Mouse (Mus musculus) liver, embryonic 15.5 days (tissue): Measurements from ENCODE around the gene Mvb12a. TPM values are rescaled to one million over a fixed set of nuclear protein-coding genes. Genes with fewer than 3 reads are reported as not detected.

Experiments
- ATAC-seq: fragments of 200-750 bp; cut with Nextera tagmentation; 2 replicates; pipeline ENCODE4 v1.8.0; 2017; ENCODE audit warnings: moderate number of reproducible peaks, mild to moderate bottlenecking, moderate library complexity; ENCODE audit not compliant: insufficient read depth
- H3K27ac ChIP-seq: fragments of 300-500 bp; sonication (generic); replicated peaks from 2 replicates; pipeline ENCODE4 v1.5.1; 2015; ENCODE audit warnings: mild to moderate bottlenecking, inconsistent platforms
- H3K27me3 ChIP-seq: fragments of 300-500 bp; sonication (generic); 2 replicates; pipeline ENCODE4 v1.6.1; 2015; ENCODE audit warnings: mild to moderate bottlenecking, inconsistent platforms
- H3K36me3 ChIP-seq: fragments of 300-500 bp; sonication (generic); replicated peaks from 2 replicates; pipeline ENCODE4 v1.6.1; 2015; ENCODE audit warnings: moderate library complexity, mild to moderate bottlenecking, inconsistent platforms
- H3K4me1 ChIP-seq: fragments of 300-500 bp; sonication (generic); replicated peaks from 2 replicates; pipeline ENCODE4 v1.6.1; 2015; ENCODE audit warnings: inconsistent platforms
- H3K4me2 ChIP-seq: fragments of 300-500 bp; sonication (generic); 2 replicates; pipeline ENCODE4 v1.6.1; 2015; ENCODE audit warnings: moderate library complexity, mild to moderate bottlenecking, inconsistent platforms
- H3K4me3 ChIP-seq: fragments of 300-500 bp; sonication (generic); replicated peaks from 2 replicates; pipeline ENCODE4 v1.5.1; 2015; ENCODE audit warnings: mild to moderate bottlenecking, inconsistent platforms
- H3K9ac ChIP-seq: fragments of 300-500 bp; sonication (generic); 2 replicates; pipeline ENCODE4 v1.6.1; 2015; ENCODE audit warnings: moderate library complexity, mild to moderate bottlenecking, inconsistent platforms
- H3K9me3 ChIP-seq: fragments of 300-500 bp; sonication (generic); replicated peaks from 2 replicates; pipeline ENCODE4 v1.6.1; 2016; ENCODE audit warnings: inconsistent platforms
- WGBS: fragments of 180-500 bp; shearing (Covaris S2); methylation state at CpG from one replicate; pipeline ENCODE4 v1.1.7; 2015; ENCODE audit warnings: mixed read lengths; ENCODE audit not compliant: insufficient replicate concordance; 5-methylcytosine and 5-hydroxymethylcytosine counted together
- polyA plus RNA-seq: library from polyadenylated mRNA; unstranded; fragments of >200 nt; fragmentation: Nextera tagmentation; extraction: Ambion mirVana; gene quantifications from 2 replicates; pipeline ENCODE4 v1.2.1, GENCODE M21; 2015

The Mvb12a gene
- polyA plus RNA-seq, 1 experiment from 2014 or later: 31.6 TPM

- Histone ChIP-seq H3K27me3 (no peaks in the 10 kb centered on the region), H3K9ac (no peak overlapping the region), H3K4me3 (no peak overlapping the region), H3K27ac (no peak overlapping the region), H3K36me3 (no peaks in the 10 kb centered on the region), H3K4me2 (no peak overlapping the region), H3K9me3 (no peaks in the 10 kb centered on the region), H3K4me1 (no peaks in the 10 kb centered on the region)
- ATAC-seq: no peak
- WGBS: 50% methylated on average over 1 of the region's 1 CpGs
Measured at GRCm38 (mm10) chr8:71579009-71579408, 36.3 kb downstream of the Mvb12a start.

GRCm38 (mm10) chr8:71579476-71579875 is 36.8 kb downstream of the Mvb12a start:
- no peak overlapping the region for H3K4me2 ChIP-seq
- H3K36me3 ChIP-seq: no peaks in the 10 kb centered on the region
- no peaks in the 10 kb centered on the region for H3K4me1 ChIP-seq
- no peak overlapping the region for H3K4me3 ChIP-seq
- WGBS: 78% methylated on average over 14 of the region's 14 CpGs
- H3K27me3 ChIP-seq: no peaks in the 10 kb centered on the region
- H3K9me3 ChIP-seq: no peaks in the 10 kb centered on the region
- H3K9ac ChIP-seq: no peak overlapping the region
- no peak for ATAC-seq
- no peak overlapping the region for H3K27ac ChIP-seq

DNA sequence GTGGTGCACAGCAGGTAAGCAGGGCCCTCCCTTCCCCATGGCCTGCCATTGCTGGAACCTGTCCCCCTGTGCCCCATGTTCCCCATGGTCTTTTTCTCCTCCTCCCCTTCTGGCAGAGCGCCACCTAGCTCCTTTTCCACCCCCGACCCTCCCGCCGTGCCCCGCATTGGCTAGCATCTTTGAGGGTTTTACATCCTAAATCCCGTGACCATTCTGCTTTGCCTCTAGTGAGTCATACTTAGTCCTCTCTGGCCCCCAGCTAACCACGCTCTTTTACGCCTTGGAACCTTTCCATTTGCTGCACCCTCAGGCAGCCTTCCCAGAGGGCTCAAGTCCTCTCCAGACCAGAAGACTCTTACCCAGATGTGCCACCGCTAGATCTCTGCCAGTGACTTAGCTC is 37.5 kb downstream of the Mvb12a start:
- Histone ChIP-seq H3K36me3 (no peaks in the 10 kb centered on the region), H3K9ac (no peak overlapping the region), H3K9me3 (no peaks in the 10 kb centered on the region), H3K4me3 (no peak overlapping the region), H3K4me2 (no peak overlapping the region), H3K27me3 (no peaks in the 10 kb centered on the region), H3K4me1 (no peaks in the 10 kb centered on the region), H3K27ac (no peak overlapping the region)
- ATAC-seq: no peak
- 69% methylated on average over 9 of the region's 9 CpGs for WGBS

- ATAC-seq: no peak
- Histone ChIP-seq H3K27ac (no peak overlapping the region), H3K4me3 (no peak overlapping the region), H3K4me2 (no peak overlapping the region), H3K9ac (no peak overlapping the region), H3K36me3 (no peaks in the 10 kb centered on the region), H3K27me3 (no peaks in the 10 kb centered on the region), H3K4me1 (peaks cover 17% of the 10 kb centered on the region), H3K9me3 (no peaks in the 10 kb centered on the region)
- WGBS: 55% methylated on average over 2 of the region's 2 CpGs
Measured at GRCm38 (mm10) chr8:71586891-71587290, 44.2 kb downstream of the Mvb12a start.

GRCm38 (mm10) chr8:71588762-71589161 is 46.0 kb downstream of the Mvb12a start:
- H3K27me3 ChIP-seq: no peaks in the 10 kb centered on the region
- no peak for ATAC-seq
- no peak overlapping the region for H3K4me2 ChIP-seq
- 68% methylated on average over 3 of the region's 3 CpGs for WGBS
- H3K4me1 ChIP-seq: peaks cover 35% of the 10 kb centered on the region
- no peaks in the 10 kb centered on the region for H3K9me3 ChIP-seq
- no peak overlapping the region for H3K9ac ChIP-seq
- no peak overlapping the region for H3K4me3 ChIP-seq
- no peaks in the 10 kb centered on the region for H3K36me3 ChIP-seq
- H3K27ac ChIP-seq: no peak overlapping the region

DNA sequence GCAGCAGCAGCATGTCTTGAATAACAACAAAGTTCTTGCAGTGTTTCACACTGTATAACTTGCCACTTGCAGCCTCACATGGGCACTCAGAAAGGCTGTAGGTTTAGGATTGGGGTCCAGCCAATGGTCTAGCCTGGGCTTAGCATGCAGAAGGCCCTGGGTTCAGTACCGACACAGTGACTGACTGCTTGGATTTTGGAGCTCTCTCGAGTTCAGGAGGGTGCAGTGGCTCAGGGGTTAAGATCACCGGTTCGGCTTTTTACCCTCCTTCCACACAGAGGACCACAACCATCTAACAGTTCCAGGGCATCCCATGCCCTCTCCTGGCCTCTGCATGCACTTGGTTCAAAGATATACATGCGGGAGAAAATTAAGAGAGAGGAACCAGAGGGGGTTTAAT is 48.3 kb downstream of the Mvb12a start:
- WGBS: 17% methylated on average over 5 of the region's 5 CpGs
- Histone ChIP-seq H3K4me1 (peaks cover 45% of the 10 kb centered on the region), H3K27ac (peak overlapping the region; percentile 91), H3K9me3 (no peaks in the 10 kb centered on the region), H3K36me3 (no peaks in the 10 kb centered on the region; the same call in 1 of the 2 replicates), H3K4me2 (peak overlapping the region; percentile 98), H3K4me3 (peak overlapping the region; percentile 67), H3K27me3 (no peaks in the 10 kb centered on the region), H3K9ac (peak overlapping the region; percentile 78)
- no peak for ATAC-seq

DNA sequence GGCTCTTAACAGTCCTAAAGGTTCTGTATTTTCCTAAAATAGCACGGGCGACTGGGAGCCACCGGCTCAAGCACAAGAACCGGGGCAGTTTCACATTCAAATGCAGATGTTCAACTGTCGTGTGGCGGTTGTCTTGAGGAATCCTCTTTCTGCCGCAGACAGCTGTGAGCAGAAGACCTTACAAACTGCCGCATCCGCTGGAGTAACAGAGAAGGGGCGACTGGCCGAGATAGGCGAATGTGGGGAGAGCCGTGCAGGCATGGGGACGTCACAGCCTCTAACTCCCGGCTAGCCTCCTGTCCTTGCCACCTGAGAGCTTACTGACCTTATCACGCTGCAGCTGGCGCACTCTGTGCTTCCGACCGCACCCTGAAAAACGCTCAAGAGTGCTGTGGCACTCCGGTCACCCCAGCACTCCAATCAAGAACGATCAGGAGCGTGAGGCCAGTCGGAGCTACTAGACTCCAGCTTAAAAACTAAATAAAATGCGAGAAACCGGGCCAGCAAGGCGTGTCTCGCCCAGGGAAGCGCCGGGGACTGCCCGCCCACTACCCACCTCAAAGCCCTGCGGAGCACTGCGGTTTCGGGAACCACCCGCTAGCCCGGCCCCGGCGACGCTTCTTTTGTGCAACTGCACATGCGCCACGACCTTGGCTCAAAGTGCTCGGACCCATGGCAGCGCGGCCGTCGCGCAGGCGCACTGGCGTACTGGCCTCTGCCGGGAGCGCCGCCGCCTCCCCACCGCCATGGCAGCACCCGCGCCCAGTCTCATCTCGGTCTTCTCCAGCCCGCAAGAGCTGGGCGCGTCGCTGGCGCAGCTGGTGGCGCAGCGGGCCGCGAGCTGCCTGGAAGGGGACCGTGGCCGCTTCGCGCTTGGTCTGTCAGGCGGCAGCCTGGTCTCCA is 49.0 kb downstream of the Mvb12a start, which contains the start of gene Pgls:
Pgls (plus strand) TSS at position 706 of the 903 bp plus-strand sequence.
- no peaks in the 10 kb centered on the region for H3K27me3 ChIP-seq
- 0% methylated on average over 71 of the region's 71 CpGs for WGBS

DNA sequence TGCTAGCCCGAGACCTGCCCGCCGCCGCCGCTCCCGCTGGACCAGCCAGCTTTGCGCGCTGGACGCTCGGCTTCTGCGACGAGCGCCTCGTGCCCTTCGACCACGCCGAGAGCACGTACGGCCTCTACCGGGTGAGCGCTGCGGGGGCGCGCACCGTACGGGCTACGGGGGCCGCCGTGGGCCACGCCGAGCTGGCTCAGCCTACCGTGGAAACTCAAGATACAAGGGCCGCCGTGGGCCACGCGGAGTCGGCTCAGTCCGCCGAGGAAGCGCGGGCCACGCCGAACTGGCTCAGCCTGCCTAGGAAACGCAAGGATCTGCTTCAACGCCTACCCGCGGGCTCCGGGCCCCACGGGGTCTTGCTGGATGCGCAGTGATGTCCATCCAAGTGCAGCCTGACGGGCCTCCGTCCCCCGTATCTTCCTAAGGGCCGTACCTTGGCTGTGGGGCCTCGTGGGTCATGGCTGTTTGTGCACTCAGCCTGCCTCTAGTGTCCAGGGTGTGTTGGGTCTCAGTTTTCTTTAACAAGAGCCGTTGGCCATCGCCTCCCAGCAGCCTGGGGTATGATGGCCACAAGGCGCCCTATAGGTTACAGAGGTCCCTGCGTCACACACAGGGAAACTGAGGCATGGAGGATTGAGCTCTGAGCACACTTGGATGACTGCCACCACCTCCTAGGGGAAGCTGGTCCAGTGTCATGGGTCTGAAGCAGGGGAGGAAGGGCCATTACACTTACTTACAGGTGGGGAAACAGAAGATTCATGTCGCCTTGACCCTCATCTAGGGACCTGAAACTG is 49.9 kb downstream of the Mvb12a start:
- 3% methylated on average over 60 of the region's 60 CpGs for WGBS
- Histone ChIP-seq H3K4me1 (peaks cover 57% of the 10 kb centered on the region), H3K27me3 (no peaks in the 10 kb centered on the region), H3K9ac (peak overlapping the region; percentile 78), H3K27ac (peak overlapping the region; percentile 91), H3K4me2 (peak overlapping the region; percentile 98), H3K4me3 (peak overlapping the region; percentile 67), H3K36me3 (no peaks in the 10 kb centered on the region; the same call in 1 of the 2 replicates), H3K9me3 (no peaks in the 10 kb centered on the region)
- peak; percentile 41 for ATAC-seq

More for the DNA sequence above, 49.0 kb downstream of the Mvb12a start, which contains the start of gene Pgls:
- H3K4me3 ChIP-seq: peak within 1 kb of the TSS; percentile 67
- H3K4me1 ChIP-seq: peaks cover 52% of the 10 kb centered on the region
- peak within 1 kb of the TSS; percentile 91 for H3K27ac ChIP-seq
- no peaks in the 10 kb centered on the region for H3K9me3 ChIP-seq
- H3K4me2 ChIP-seq: peak within 1 kb of the TSS; percentile 98
- ATAC-seq: peak; percentile 85
- H3K36me3 ChIP-seq: no peaks in the 10 kb centered on the region; the same call in 1 of the 2 replicates
- peak within 1 kb of the TSS; percentile 78 for H3K9ac ChIP-seq

- peak overlapping the region; percentile 98 for H3K4me2 ChIP-seq
- H3K27me3 ChIP-seq: no peaks in the 10 kb centered on the region
- no peak for ATAC-seq
- no peaks in the 10 kb centered on the region; the same call in 1 of the 2 replicates for H3K36me3 ChIP-seq
- H3K9me3 ChIP-seq: no peaks in the 10 kb centered on the region
- no peak overlapping the region for H3K9ac ChIP-seq
- no peak overlapping the region; the same call in 1 of the 2 replicates for H3K27ac ChIP-seq
- H3K4me3 ChIP-seq: peak overlapping the region; percentile 67; the same call in 1 of the 2 replicates
- WGBS: 81% methylated on average over 8 of the region's 8 CpGs
- H3K4me1 ChIP-seq: peaks cover 57% of the 10 kb centered on the region
Measured at GRCm38 (mm10) chr8:71593556-71594323, 51.0 kb downstream of the Mvb12a start.

- H3K27ac ChIP-seq: no peak overlapping the region
- H3K27me3 ChIP-seq: no peaks in the 10 kb centered on the region
- H3K36me3 ChIP-seq: no peaks in the 10 kb centered on the region; the same call in 1 of the 2 replicates
- no peak overlapping the region for H3K4me2 ChIP-seq
- 73% methylated on average over 4 of the region's 4 CpGs for WGBS
- H3K4me3 ChIP-seq: no peak overlapping the region
- H3K4me1 ChIP-seq: peaks cover 57% of the 10 kb centered on the region
- no peak for ATAC-seq
- no peaks in the 10 kb centered on the region for H3K9me3 ChIP-seq
- no peak overlapping the region for H3K9ac ChIP-seq
Measured at GRCm38 (mm10) chr8:71594324-71594722, 51.6 kb downstream of the Mvb12a start.
